Mouse (Mus musculus) thymus, postnatal 36 days (tissue): Measurements from ENCODE around the gene Ccdc9b.
A peak's percentile ranks its signal among the peaks of the same experiment; 100 is the strongest.

ENCODE experiments used
- DNase-seq, 2 experiments: peaks; one replicate each; pipeline ENCODE4 v3.0.0; 2022; ENCODE audit warnings: mixed read lengths in 2 of 2

Gene Ccdc9b

DNA sequence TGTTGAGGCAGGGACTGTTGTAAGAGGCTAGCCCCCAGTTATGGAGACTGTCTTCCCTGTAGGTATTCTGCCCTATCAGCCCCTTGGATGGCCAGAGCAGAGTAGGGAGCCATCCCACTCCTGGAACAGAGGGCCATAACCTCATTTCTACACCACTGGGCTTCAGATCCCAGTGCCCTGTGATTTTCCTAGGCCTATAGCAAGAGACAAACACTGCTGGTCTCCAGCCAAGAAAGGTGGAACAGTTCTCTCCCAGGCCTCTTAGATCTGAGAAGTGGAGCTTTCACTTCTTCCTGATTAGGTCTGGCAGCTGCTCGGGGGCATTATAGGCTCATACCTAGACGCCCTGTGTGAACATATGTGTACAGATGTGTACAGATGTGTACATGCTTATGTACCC lies 13.8 kb upstream of the Ccdc9b start:
- DNase-seq, result no peak

DNA sequence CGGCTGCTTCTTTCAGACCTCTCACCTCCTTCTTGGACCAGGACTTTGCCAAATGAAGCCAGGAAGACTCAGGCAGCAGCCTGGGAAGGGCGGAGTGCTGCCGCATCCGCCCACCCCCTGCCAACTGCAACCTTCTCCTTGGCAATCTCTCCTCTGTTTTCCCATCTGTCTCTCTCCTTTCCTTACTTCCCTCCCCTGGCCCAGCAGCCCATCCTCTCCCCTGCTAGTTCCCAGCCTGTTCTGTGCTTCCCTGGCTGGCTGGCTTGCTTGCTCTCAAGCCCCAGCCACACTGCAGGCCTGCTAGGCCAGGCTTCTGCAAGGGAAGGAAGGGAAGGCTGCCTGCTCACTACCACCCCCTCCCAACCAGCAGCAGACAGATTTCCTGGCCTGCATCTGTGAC lies 13.4 kb upstream of the Ccdc9b start:
- DNase-seq, result no peak

DNA sequence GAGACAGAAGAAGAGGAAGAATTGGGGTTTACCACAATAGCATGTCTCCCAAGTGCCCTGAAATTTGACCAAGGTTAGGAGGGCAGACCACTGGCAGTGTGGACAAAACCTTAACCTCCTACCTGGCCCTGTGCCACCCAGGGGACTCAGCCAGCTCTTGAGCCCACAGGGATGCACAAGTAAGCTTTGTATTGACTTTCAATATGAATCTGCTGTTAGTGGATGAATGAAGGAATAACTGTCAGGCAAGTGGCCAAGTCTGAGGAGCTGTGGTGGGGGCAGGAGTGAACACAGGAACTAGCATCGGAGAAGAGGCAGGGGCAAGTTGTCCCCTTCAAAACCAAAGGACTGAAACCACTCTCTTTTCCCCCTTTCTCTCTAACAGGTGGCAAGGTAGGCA lies 12.9 kb upstream of the Ccdc9b start:
- no peak for DNase-seq

DNA sequence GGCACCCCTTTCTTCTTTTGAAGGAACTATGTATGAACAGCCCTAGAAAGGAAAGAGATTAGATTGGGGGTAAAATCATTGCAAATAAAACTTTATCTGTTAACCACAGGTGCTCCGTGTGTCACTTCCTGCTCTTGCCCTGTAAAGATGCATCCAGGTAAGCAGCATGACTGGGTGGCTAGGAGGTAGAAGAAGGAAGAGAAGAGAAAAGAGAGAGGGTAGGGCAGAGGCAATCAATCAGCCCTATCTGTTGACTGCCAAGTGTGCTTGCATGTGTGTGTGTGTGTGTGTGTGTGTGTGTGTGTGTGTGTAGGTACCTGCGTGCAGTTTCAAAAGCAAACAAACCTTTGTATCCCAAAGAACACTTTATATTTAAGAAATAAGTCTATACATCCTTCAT lies 12.1 kb upstream of the Ccdc9b start:
- no peak for DNase-seq

DNA sequence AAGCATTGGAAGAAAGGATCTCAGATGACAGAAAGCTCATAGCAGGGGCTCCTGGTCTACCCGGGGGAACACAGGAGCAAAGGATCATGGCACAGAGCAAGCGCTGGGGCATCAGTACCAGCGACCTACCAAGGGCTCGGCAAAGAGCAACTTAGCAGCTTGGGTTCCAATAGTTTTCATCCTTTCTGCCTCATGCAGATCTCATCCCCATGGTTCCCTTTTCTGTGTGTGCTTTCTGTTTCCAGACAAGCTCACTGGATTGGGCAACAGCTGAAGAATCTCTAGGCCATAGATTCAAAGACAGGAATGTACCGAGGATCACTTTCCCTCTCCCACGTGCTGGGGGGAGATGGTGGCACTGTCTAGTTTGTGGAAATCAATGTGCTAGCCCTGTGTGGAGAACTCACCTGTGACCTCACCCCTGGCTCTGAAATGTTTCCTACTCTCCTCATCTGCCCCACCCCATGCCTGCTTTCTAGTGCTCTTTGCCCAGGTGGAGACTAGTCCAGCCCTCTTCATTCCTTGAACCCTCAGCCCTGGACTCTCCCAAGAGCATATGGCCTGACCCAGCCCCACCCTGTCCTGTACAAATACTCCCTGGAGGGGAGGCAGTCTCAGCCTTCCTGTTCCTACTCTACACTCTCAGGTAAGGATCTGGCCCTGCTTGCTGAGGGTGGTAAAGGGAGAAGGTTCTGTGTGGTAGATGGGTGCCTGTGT lies 9.9 kb upstream of the Ccdc9b start, which contains the start of gene Phgr1:
Gene Phgr1, plus strand, starts transcription at position 612 of the 717 bp plus-strand sequence.
- DNase-seq, result no peak

DNA sequence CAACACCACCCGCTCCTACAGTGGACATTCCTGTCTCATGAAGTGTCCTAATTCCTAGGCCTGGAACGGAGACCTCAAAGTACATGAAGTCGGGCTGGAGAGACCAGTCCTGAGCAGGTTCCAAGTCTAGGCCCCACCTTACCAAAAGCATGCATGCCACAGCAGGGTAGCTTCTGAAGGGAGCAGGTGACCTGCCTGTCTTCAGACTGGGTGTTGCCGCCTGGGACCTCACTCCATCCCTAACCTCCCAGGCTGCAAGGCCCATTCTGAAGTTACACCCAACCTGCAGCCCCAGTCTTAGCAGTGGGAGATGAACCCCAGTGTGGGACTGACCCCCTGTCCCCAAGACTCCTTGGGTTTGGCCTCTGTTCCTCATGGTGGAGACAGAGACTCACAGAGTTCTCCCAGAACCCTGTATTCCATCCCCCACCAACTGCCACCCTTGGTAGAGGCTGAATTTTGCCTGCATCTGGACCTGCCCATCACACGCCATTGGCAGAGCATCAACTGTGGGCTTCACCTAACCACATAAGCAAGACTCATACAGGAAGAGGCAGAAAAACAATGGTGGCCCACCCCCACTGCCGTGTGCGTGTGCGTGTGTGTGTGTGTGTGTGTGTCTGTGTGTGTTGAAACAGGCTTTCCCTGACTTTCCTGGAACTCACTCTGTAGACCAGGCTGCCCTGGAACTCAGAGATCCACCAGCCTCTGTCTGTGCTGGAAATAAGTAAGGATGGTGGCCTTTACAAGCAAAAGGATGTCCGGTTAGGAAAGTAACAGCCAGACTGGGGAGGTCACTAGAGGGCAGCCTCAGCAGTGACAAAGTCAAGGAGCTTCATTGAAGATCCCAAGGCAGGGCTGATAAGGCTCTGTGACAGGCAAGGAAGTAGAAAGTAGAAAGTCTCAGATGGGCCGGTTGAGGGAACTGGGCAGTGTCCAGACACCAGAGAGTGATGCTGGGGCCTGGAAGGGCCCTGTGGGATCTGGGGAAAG lies 3.9 kb upstream of the Ccdc9b start:
- no peak for DNase-seq

DNA sequence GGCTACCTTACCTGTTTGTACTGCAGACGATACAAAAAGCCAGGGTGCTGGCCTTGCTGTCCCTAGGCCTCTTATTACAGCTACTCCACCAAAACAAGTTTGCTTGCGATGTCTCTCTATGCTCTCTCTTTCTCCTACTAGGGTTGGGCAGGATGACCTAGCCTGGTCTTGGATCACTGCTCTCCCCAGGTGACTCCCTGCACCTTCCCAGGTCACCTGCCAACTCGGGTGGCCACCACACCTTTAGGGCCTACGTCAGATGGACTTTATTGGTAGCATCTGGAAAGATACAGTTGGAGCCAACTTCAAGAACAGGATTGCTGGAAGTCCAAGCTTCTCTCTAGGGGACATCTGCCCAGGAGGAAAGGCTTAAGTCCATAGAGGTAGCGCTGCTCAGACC lies 2.4 kb upstream of the Ccdc9b start:
- DNase-seq, result no peak

DNA sequence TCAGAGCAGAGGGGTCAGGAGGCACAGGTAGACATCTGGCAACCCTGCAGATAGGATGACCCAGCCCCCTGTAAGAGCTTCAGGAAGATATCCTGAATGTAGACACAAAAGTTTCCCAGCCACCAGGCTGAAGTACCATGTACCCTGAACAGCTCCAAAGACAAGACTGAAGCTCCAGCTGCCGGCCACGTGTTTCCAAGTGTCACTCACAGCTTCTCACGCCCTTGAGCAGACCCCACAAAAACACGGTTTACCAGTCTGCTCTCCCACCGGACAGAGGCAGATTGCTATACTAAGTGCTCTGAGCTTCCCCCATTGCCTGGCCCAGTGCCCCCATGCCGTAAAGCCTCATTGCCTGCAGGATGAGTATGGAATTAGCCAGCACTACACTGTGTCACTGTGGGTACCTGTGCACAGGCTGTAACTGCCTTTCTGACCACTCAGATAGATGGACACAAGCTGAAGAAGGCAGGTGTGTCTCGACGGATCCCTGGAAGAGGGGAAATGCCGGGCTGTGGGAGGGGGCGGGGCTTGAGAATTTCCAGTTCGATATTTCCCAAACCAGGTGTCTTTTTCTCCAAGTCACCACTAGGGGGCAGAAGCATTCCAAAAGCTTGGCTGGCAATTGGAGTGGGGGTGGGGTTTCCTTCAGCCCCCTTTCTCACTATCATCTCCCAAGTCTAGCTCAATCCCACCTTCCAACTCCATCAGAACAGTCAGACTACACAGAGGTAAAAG lies 1.8 kb upstream of the Ccdc9b start:
- peak in 1 of 2 experiments; percentile 34 for DNase-seq

DNA sequence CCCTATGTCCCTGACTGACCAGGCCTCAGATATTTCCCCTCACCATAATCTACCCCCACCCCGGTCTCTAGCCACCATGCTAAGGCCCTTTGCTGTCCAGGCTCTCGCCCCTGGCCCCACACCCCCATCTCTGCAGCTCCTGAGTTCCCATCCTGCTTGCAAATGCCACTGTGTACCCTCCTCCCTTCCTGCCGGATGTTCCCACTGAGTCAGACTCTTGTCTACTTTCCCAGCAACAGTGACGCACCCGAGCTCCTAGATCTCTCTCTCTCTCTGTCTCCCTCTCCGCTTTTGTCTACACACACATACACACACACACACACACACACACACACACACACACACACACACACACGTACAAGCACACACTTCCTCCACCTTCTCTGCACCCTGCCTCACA lies 1.0 kb upstream of the Ccdc9b start:
- no peak for DNase-seq

DNA sequence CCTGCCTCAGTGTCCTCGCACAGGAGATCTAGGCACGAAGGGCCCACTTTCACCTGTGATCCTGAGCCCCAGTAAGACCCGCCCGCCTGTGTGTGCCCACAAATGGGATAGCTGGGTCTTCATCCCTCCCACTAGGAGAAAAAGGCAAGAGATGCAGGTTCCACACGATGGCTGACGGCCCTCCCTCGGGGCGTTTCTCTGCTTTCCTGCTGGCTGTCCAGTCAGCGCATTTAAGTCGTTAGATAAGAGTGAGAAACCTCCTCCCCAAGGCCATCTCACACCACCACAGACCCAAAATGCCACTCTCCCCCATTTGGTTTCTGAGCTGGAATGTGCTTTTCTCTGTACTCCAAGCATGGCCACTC lies 305 bp upstream of the Ccdc9b start:
- no peak for DNase-seq

DNA sequence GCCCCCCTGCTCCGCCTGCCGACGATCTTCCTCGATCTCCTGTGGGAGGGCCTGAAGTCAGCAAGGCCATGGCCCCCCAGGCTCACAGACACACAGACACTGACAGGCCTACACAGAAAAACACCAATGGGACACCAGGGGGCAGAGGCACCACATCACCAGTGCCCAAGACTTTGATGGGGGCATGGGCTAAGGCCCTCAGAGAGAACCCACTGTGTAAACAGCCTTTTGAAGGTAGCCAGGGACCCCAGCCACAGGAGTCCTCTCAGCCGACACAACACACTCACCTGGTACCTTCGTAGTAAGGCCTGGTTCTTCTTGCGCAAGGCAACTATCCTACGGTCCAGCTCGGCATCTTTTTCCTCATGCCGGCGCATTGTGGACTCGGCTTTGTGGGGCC lies 1.1 kb downstream of the Ccdc9b start:
- DNase-seq, result no peak

DNA sequence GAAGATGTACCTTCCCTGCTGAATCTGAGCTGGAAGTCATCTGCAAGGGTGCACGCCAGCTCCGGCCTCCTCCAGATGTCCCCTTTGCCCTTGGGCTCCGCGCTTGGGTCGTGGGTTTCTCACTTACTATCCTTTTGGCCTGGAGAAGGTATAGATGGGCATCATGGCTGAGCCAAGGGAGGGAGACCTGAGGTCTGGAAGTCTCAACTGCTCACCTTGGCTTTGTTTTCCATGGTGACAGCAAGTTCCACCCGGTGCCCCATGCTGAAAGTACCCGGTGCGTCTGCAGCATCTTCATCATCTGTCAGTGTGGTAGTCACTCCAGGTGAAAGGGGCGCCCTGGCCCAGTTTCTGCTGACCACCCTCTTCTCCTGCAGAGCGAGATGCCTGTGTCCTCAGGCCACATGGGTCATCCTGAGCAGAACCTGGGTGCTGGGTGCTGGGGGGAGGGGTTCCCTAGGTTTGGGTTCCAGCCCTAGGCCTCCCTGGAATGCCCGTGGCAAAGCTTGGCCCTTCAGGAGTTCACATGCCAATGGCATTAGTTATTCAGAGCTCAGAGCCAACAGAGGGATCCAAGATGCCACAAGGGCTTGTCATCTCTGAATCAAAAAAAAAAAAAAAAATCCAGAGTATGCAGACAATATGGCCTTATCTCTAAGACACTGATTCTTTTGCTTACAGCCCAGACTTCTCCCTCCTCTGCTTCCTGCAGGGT lies 2.0 kb downstream of the Ccdc9b start:
- no peak for DNase-seq

DNA sequence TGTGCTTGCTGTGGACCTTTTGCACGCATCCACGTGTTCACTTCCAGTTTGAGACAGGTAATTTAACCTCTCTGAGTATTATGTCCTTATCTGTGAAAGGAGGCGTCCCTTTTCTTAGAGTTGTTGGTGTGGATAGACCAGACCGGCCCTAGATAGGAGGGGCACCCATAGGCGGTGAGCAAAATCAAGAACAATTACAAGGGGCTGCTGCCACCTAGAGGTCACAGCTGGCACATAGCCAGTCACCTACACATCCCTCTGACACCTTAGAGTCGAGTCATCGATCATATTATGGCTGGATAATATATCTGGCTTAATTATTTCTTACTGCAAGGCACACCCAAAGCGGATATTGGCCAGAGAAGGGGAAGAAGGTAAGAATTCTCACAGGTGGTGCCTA lies 2.6 kb downstream of the Ccdc9b start:
- peak; percentile 79 to 85 for DNase-seq

DNA sequence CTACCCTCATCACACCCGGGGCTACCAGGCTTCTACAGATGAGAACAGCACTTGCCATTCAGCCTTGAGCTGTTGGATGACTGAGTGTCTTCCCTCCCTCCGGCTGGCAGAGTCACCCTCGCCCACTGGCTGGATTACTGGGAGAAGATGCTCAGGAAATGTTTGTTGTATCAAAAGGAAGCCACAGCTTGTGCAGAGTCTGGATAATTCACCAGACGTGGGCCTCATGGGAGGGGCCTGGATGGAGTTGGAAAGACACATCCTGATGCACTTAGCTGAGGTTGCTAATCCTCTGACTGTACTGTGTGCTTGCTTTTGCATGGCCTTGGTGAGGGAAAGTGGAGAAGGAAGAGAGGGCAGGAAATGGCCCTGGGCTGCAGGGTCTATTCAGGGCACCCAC lies 6.4 kb downstream of the Ccdc9b start:
- peak in 1 of 2 experiments; percentile 2 for DNase-seq

DNA sequence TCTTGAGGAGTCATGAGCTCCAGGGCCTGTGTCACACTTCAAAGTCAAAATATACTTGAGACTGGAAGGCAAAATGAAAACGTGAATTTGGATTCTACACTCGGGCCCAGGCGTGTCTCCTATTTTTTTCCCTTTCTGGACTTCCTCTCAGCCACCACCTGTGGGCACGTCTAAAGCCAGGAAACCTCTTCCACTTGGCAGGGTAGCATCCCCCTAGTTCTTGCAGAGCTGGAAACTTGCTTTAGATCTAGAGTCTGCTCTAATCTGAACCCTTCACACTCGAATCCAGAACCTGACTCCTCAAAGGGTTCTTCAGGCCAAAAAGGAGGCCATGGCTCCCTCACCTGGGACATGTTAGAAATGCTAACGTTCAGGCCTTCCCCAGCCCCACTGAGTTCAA lies 7.1 kb downstream of the Ccdc9b start:
- peak in 1 of 2 experiments; percentile 2 for DNase-seq

DNA sequence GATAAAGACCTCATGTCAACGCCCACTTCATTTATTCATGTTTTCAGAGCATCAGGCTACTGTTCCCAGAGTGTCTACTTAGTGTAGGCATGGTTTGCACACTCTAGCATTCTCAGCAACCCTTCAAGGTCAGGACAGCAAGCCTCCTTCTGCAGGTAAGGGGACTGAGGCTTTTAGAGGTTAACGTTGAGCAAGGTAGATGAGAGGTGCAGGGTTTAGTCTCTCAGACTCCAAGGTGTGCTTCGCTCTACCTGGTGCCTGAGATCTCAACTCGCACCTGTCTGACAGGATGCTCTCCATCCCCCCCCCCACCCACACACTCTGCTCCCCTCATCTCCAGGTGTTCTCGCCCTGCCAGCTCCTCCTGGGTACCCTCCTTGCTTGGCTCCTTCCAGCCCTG lies 8.3 kb downstream of the Ccdc9b start:
- peak in 1 of 2 experiments; percentile 0 for DNase-seq

DNA sequence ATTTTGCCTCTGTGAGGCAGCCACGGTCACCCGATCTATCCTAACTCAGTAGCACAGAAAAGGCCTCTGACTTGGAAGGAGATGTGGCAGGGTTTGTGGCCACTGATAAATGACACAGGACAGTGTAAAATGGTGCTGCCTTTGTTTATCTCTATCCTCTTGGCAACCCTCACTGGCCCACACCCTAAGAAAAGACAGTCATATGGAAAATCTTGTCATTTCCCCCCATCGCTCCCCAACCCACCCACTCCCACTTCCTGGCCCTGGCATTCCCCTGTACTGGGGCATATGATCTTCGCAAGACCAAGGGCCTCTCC lies 9.7 kb downstream of the Ccdc9b start:
- DNase-seq, result no peak

DNA sequence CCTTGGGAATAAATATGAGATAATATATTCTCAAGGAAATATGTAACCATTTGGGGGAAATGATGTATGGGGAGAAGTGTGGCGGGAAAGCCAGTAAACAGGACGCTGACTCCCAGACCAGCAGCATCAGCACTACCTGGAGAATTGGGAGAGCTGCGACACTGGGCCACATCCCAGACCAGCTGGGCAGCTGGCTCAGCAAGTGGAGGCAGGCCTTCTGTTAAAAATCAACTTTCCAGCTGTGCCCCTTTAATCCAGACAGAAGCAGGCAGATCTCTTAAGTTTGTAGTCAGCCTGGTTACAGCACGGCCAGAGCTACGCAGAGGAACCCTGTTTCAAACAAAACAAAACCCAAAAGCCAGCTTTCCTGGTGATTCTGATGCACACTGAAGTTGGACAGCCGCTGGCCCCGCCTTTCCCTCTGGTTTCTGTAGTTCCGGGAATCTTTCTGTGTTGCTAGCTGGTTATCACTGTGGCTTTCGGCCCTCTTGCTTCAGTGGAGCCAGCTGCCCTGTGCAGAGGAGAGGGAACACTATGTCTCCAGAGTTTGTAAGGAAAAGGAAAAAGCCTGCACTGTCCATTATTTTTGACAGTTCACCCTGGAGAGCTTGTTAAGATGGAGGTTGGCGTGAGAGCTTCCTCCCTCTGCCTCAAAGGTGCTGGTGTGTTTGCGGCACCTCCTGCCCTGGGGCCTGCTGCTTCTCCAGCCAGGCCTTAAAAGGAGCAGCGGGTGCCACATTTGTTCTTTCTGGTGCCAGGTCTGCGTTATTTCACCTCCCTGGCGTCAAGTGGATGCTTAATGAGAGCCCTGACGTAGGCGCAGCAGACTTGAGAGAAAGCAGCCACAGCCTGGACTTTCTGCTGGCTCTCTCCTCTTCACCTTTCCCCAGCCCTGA lies 10.3 kb downstream of the Ccdc9b start:
- DNase-seq, result peak in 1 of 2 experiments; percentile 3

DNA sequence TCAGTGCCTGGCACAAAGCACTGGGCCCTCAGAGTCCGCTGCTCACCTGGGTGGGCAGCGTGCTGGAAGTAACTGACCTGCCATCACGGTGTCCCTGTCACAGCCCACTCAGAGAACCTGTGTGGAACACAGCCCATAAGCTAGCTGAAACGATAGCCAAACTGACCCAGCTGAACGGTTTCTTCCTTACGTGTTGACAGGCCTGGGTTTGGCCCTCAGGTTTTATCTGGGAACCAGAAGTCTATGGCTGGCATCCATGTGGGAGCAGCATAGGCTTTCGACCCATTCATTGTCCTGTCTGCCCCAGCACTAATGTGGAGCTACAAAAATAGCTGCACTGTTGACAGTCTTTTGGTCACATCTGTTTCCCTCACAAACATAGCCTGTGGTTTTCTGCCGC lies 12.0 kb downstream of the Ccdc9b start:
- DNase-seq, result peak in 1 of 2 experiments; percentile 3

DNA sequence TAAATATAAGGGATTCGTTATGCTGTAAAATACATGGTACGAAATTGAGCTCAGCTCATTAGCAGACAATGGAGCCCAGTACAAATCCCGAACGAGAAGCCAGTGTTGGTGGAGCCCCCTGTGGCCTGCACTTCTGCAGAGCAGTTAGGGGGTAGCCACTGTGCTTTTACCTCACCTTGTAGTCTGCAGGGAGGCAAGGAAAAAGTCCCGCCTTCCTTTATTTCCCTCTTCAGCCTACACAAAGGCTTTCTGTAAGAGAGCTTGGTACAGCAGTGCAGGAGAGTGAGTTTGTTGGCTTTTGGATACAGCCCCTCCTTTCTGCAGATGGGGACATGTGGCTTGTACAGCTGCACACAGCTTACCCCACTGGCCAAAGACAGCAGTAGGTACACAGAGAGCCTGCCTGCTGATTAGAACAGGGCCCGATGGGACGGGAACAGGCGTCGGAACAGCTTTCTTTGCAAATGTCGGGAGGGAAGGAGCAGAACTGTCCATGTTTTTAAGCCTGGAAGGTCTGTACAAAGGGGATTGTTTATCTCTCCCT lies 13.0 kb downstream of the Ccdc9b start:
- peak; percentile 5 to 11 for DNase-seq

DNA sequence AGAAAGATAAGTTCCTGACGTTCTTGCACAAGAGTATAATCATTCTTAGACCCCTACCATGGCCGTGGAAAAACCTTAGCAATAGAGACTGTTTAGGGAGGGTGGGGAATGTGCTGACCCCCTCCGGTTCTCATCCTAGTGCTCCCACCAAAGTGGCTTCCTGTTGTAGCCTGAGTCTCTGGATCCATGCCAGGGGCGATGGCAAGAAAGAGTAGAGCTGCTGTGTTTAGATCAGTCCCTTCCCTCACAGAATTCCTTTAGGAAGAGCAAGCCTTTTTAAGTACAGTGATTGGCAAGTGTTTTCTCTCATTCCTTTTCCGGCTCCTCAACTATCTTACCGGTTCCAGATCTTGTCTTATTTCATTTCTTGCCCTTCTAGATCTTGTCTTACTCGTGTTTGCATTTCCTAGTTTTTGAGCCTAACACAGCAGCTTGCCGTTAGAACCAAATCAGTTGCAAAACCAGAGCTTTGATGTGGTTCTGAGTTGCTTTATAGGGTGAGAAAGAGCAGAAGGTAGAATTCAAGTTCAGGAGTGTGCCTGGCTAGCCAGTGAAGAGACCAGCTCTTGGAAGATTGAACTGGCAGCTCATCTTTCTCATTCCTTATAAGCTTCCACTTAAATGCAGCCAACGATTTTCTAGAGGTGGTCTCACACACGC lies 15.0 kb downstream of the Ccdc9b start:
- DNase-seq, result peak; percentile 19 to 27
